Mouse (Mus musculus) left cerebral cortex, adult 9 months (tissue): Measurements from ENCODE around the gene Fam131b.

Source experiments
- DNase-seq, 2 experiments: peaks; one replicate each; pipeline ENCODE4 v3.0.0; 2022; ENCODE audit warnings: low spot score in 2 of 2

The Fam131b gene

GRCm38 (mm10) chr6:42328757-42329156, 4.3 kb upstream of the Fam131b start:
- DNase-seq = no peak

- DNase-seq = no peak
These were observed 2.1 kb upstream of the Fam131b start for GRCm38 (mm10) chr6:42326509-42326908.

GRCm38 (mm10) chr6:42325268-42325609, 796 bp upstream of the Fam131b start:
- DNase-seq = peak in 1 of 2 experiments; percentile 94

GRCm38 (mm10) chr6:42324067-42324481, 369 bp downstream of the Fam131b start:
- DNase-seq = no peak

- DNase-seq = no peak
These were observed 924 bp downstream of the Fam131b start for GRCm38 (mm10) chr6:42323371-42324066.

- no peak for DNase-seq
These were observed 6.2 kb downstream of the Fam131b start for GRCm38 (mm10) chr6:42318293-42318692.

- DNase-seq = no peak
These were observed 13.9 kb downstream of the Fam131b start for GRCm38 (mm10) chr6:42310427-42311053.

GRCm38 (mm10) chr6:42309816-42310378, 14.5 kb downstream of the Fam131b start:
- DNase-seq = no peak

- DNase-seq = no peak
These were observed 25.1 kb downstream of the Fam131b start for GRCm38 (mm10) chr6:42299362-42299761.

- no peak for DNase-seq
These were observed 28.8 kb downstream of the Fam131b start for GRCm38 (mm10) chr6:42295549-42296094.

GRCm38 (mm10) chr6:42293327-42293726, 31.1 kb downstream of the Fam131b start:
- no peak for DNase-seq

GRCm38 (mm10) chr6:42287562-42287961, 36.9 kb downstream of the Fam131b start:
- no peak for DNase-seq

GRCm38 (mm10) chr6:42286448-42286847, 38.0 kb downstream of the Fam131b start, which contains the start of gene Clcn1:
Gene Clcn1 (plus strand): TSS chr6:42286685.
- DNase-seq = no peak

- DNase-seq = no peak
These were observed 41.4 kb downstream of the Fam131b start for GRCm38 (mm10) chr6:42282865-42283528.

- no peak for DNase-seq
These were observed 48.3 kb downstream of the Fam131b start for GRCm38 (mm10) chr6:42276151-42276550.

GRCm38 (mm10) chr6:42270817-42271216, 53.6 kb downstream of the Fam131b start:
- no peak for DNase-seq

- DNase-seq = no peak
These were observed 58.8 kb downstream of the Fam131b start for GRCm38 (mm10) chr6:42265391-42266330.
